Mouse (Mus musculus) hindbrain, embryonic 13.5 days (tissue): Measurements from ENCODE around the gene Gga3. TPM values are rescaled to one million over a fixed set of nuclear protein-coding genes. Genes with fewer than 3 reads are reported as not detected.

Source experiments
- polyA plus RNA-seq: library from polyadenylated mRNA; unstranded; fragments of >200 nt; fragmentation: Nextera tagmentation; extraction: Ambion mirVana; gene quantifications from 2 replicates; pipeline ENCODE4 v1.2.1, GENCODE M21; 2015

The Gga3 gene
- polyA plus RNA-seq, 1 experiment from 2014 or later, result 33.6 TPM

Other genes with a start within 250 kb of the Gga3 start
- gene Hid1, start 236.3 kb downstream of the Gga3 start, polyA plus RNA-seq, result 41.8 and 42.9 TPM in 2 replicates
- 22.4 and 23.2 TPM in 2 replicates for gene Cdr2l, start 222.1 kb downstream of the Gga3 start, polyA plus RNA-seq
- 196 and 205 TPM in 2 replicates for gene Mrpl58, start 200.3 kb downstream of the Gga3 start, polyA plus RNA-seq
- 945 and 956 TPM in 2 replicates for gene Atp5h, start 184.1 kb downstream of the Gga3 start, polyA plus RNA-seq
- gene Kctd2, start 183.9 kb downstream of the Gga3 start, polyA plus RNA-seq, result 17.7 and 22.2 TPM in 2 replicates
- gene Trim80, start 163.5 kb downstream of the Gga3 start, polyA plus RNA-seq, result not detected in 2 replicates
- 0.19 TPM in 1 of 2 replicates, not detected in the other for gene Slc16a5, start 141.6 kb downstream of the Gga3 start, polyA plus RNA-seq
- gene Armc7, start 128.4 kb downstream of the Gga3 start, polyA plus RNA-seq, result 16.9 and 18.0 TPM in 2 replicates
- 104 and 105 TPM in 2 replicates for gene Nt5c, start 112.2 kb downstream of the Gga3 start, polyA plus RNA-seq
- 1,452 and 1,454 TPM in 2 replicates for gene Jpt1, start 89.7 kb downstream of the Gga3 start, polyA plus RNA-seq
- 1,174 and 1,182 TPM in 2 replicates for gene Sumo2, start 67.8 kb downstream of the Gga3 start, polyA plus RNA-seq
- gene Nup85, start 39.6 kb downstream of the Gga3 start, polyA plus RNA-seq, result 109 and 110 TPM in 2 replicates
- gene Mrps7, start 126 bp downstream of the Gga3 start, polyA plus RNA-seq, result 76.0 and 81.3 TPM in 2 replicates
- 11.3 and 11.5 TPM in 2 replicates for gene Mif4gd, start 8.9 kb upstream of the Gga3 start, polyA plus RNA-seq
- gene Slc25a19, start 24.2 kb upstream of the Gga3 start, polyA plus RNA-seq, result 35.6 and 41.1 TPM in 2 replicates
- gene Grb2, start 104.5 kb upstream of the Gga3 start, polyA plus RNA-seq, result 184 and 196 TPM in 2 replicates
- 30.9 TPM in 2 replicates for gene Tmem94, start 161.4 kb upstream of the Gga3 start, polyA plus RNA-seq
- gene Caskin2, start 209.6 kb upstream of the Gga3 start, polyA plus RNA-seq, result 11.6 and 11.8 TPM in 2 replicates
- gene Tsen54, start 210.7 kb upstream of the Gga3 start, polyA plus RNA-seq, result 24.5 and 25.4 TPM in 2 replicates
- 1.00 and 2.2 TPM in 2 replicates for gene Llgl2, start 220.0 kb upstream of the Gga3 start, polyA plus RNA-seq